Mouse (Mus musculus): ENCODE measurements around the gene Pla2g12a. TPM values are rescaled to one million over a fixed set of nuclear protein-coding genes. Genes with fewer than 3 reads are reported as not detected.
A peak's percentile ranks its signal among the peaks of the same experiment; 100 is the strongest.

The Pla2g12a gene
- total RNA-seq (2014; fragmentation: Nextera tagmentation) (13.4 and 30.8 TPM in 2 replicates), total RNA-seq (2017) (14.1 and 20.9 TPM in 2 replicates)

DNA sequence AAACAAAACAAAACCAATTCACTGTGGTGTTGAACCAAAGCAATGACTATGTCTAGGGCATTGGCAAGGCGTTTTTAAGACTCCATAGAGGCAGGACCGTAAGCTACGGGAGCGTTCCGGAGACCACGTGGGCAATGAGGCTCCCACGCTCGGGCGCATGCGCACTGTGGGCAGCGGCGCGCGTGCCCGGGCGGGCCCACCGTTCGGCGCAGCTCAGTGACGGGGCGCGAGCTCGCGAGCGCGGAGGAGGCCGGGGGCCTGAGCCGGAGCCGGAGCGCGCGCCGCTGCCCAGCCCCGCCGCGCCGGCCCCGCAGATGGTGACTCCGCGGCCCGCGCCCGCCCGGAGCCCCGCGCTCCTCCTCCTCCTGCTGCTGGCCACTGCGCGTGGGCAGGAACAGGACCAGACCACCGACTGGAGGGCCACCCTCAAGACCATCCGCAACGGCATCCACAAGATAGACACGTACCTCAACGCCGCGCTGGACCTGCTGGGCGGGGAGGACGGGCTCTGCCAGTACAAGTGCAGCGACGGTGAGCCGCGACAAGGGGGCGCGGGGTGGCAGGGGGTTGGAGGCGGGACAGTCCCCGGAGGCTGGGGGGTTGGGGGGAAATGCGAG is at the start of gene Pla2g12a:
TSS of gene Pla2g12a (plus strand) at position 202 of the 617 bp plus-strand sequence.
- peak; percentile 76 for ATAC-seq (replicated peaks; ENCODE audit: poor library complexity, severe bottlenecking)

DNA sequence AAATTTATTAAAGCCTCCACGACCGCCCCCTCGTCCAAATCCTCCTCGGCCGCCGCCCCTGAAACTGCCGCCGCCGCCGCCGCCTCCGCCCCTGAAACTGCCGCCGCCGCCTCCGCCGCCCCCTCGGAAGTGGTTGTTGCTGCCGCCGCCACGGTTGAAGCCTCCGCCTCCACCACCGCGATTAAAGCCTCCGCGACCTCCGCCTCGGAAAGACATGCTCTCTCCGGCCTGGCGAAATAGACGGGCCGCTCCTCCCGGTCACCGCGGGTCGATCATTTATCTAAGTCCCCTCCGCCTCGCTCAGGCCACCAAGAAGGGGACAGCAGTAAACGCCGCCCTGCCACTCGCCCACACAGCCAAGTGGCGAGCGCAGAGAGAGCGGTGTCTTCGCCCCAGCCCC is 47.8 kb upstream of the Pla2g12a start:
- ATAC-seq (replicated peaks; ENCODE audit: poor library complexity, severe bottlenecking), result peak; percentile 40

- ATAC-seq (replicated peaks; ENCODE audit: poor library complexity, severe bottlenecking), result peak; percentile 89
These were observed 47.3 kb upstream of the Pla2g12a start, which contains the start of gene Gar1 for GRCm38 (mm10) chr3:129831035-129831568. Gene Gar1 (minus strand): TSS chr3:129831396.

- no peak for ATAC-seq (replicated peaks; ENCODE audit: poor library complexity, severe bottlenecking)
These were observed 42.9 kb upstream of the Pla2g12a start, which contains the start of gene Cfi for GRCm38 (mm10) chr3:129835388-129835934. Gene Cfi (plus strand): TSS chr3:129835884.

GRCm38 (mm10) chr3:129836051-129836697 is 42.2 kb upstream of the Pla2g12a start:
- no peak for ATAC-seq (replicated peaks; ENCODE audit: poor library complexity, severe bottlenecking)

DNA sequence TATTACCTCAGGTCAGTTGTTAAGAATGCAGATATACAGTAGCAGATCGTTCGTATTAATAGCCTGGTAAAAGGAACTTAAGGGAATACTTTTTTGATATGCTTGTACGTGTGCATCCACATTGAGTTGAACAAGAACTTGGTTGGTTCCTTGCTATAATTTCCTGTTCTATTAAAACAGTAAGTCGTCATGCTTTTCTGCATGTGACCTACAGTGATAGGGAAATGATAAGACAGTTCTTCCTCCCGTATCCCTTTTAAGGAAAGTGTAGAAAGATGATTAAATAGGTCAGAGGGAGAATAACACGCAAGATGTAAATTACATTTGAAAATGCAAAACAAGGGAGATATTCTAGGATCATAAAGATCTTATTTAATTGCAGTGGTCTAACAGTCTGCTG is 41.4 kb upstream of the Pla2g12a start:
- ATAC-seq (replicated peaks; ENCODE audit: poor library complexity, severe bottlenecking), result no peak

GRCm38 (mm10) chr3:129838017-129838416 is 40.4 kb upstream of the Pla2g12a start:
- ATAC-seq (replicated peaks; ENCODE audit: poor library complexity, severe bottlenecking), result 0 out of 2 replicates have a peak, but pooled peaks have one; percentile 21

GRCm38 (mm10) chr3:129845868-129846267 is 32.5 kb upstream of the Pla2g12a start:
- ATAC-seq (replicated peaks; ENCODE audit: poor library complexity, severe bottlenecking), result peak; percentile 66

DNA sequence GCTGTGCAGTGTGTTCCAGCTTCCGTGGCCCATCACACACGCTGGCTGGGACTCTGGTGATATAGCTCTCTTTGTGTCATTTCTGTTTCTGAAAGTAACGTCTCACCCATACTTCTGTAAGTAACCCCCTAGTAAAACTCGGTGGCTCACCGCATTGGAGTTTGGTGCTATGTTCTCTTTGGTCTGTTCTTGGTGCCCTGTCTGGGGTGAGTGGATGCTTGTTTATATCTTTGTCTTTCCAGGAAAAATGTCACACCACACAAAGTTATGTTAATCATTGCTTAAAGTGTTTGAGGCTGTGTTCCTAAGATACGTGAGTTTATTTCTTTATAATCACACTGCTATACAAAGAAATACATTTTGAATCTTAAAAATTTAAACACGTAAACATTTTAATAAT is 31.6 kb upstream of the Pla2g12a start:
- no peak for ATAC-seq (replicated peaks; ENCODE audit: poor library complexity, severe bottlenecking)

- ATAC-seq (replicated peaks; ENCODE audit: poor library complexity, severe bottlenecking), result no peak
These were observed 15.8 kb upstream of the Pla2g12a start for GRCm38 (mm10) chr3:129862592-129862991.

DNA sequence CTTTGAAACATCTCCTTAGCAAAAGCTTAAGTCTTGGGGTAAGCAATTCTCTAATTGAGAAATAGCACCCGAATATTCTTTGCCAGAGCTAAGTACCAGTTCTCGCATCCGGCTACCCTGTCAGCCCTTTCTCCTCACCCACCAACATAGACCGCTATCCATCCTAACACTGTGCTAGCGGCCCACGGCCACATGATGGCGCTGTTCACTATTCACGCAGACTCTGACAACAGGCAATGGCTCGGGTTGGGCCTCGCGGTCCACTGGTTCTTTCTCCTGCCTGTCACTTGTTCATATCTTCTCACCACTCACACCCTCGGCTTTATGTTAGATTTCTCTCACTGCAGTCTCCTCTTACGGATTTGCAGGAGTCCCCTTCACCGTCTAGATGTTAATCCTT is 14.7 kb upstream of the Pla2g12a start:
- peak; percentile 90 for ATAC-seq (replicated peaks; ENCODE audit: poor library complexity, severe bottlenecking)

GRCm38 (mm10) chr3:129877327-129877726 is 1.1 kb upstream of the Pla2g12a start:
- no peak for ATAC-seq (replicated peaks; ENCODE audit: poor library complexity, severe bottlenecking)

DNA sequence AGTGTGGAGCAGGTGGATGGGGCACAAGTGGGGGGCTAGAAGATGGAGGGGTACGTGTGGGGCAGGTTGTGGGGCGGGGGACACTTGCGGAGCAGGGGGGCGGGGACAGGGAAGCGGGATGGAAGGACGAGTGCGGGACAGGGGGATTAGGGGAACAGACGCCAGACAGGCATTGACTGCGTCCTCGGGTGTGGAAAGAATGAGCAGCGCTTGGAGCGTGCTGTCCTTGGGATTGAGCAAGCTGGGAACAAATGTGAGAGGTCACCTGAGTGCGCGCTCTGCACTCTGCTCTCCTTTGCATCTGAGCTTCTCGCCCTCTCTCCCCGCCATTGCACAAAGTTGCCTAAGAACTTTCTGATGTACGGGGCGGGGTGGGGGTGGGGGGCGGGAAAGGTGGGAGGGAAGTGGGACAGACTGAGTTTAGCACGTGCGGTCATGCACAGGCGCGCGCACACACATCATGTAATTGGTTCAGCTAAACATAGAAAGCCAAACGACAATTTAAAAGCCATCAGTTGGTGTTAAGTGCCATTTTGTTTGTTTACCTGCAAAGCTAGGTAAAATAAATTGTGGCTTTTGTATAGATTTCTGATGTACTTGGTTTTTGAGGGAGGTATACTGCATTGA is 838 bp downstream of the Pla2g12a start:
- ATAC-seq (replicated peaks; ENCODE audit: poor library complexity, severe bottlenecking), result peak; percentile 74

- ATAC-seq (replicated peaks; ENCODE audit: poor library complexity, severe bottlenecking), result no peak
These were observed 1.5 kb downstream of the Pla2g12a start for GRCm38 (mm10) chr3:129879913-129880312.

GRCm38 (mm10) chr3:129880925-129881593 is 2.7 kb downstream of the Pla2g12a start:
- no peak for ATAC-seq (replicated peaks; ENCODE audit: poor library complexity, severe bottlenecking)

DNA sequence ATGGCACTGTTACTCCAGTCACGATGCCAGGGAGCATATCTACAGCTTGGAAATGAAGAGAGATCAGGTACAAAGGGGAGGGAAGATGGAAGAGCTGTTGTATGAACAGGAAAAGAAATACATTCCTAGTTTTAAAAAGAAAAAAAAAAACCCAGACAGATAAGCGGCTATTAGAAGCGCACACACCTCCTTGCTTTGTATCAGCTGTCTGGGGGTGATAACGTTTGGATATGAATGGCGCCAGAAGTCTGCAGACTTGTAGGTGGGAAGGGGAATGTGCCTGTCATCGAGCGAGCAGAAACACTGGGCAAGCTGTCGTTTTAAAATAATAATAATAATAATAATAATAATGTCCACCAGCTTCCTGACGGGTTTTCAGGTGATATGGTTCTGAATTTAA is 7.2 kb downstream of the Pla2g12a start:
- ATAC-seq (replicated peaks; ENCODE audit: poor library complexity, severe bottlenecking), result no peak

DNA sequence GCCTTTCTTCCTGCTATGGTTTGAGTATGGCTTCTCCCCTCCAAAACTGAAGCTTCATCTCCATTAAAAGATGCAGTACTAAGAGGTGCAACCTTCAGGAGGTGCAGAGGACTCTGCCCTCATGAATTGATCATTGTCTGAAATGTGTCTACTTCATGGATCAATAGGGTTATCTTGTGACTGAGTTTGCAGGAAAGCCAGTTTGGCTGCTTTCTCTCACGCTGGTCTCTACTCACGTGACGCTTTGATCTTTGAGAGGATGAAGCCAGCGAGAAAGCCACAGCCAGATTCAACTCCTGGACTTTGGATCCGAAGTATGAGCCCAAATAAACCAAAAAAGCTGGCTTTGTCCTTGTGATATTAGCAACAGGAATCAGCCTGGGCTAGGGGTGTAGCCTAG is 8.0 kb downstream of the Pla2g12a start:
- ATAC-seq (replicated peaks; ENCODE audit: poor library complexity, severe bottlenecking), result no peak

DNA sequence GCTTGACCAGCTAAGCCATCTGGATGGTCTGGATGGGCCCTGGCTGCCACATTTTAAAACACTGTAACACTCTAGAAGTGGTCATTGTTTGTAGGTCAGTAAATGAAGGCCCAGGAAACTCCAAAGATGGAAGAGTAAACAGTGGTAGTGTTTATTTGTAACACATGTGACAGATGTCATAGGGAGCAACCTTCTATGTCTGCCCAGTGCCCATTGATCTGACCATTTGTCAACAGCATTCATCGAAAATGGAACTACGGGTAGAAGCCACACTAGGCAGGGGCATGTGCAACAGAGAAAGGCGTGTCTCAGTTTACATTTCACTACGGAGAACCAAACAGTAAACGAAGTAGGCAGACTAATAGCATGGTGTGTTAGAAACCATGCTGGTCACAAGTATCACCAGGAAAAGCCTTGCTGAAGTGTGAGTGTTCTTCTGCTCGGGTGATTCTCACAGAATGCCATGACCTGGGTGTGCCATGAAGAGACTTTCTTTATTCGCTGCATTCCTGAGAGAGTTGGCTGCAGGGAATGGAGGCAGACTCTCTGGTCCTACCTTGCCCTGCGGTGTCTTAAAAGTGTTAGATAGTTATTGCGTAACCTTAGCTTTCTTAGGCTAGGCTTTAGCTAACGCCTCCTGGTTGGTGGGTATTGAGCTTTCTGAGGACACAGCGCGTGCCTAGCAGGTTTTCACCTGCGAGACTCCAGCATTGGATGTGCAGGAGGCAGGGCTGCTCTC is 9.5 kb downstream of the Pla2g12a start:
- ATAC-seq (replicated peaks; ENCODE audit: poor library complexity, severe bottlenecking), result no peak

GRCm38 (mm10) chr3:129892003-129892402 is 13.6 kb downstream of the Pla2g12a start:
- ATAC-seq (replicated peaks; ENCODE audit: poor library complexity, severe bottlenecking), result no peak

DNA sequence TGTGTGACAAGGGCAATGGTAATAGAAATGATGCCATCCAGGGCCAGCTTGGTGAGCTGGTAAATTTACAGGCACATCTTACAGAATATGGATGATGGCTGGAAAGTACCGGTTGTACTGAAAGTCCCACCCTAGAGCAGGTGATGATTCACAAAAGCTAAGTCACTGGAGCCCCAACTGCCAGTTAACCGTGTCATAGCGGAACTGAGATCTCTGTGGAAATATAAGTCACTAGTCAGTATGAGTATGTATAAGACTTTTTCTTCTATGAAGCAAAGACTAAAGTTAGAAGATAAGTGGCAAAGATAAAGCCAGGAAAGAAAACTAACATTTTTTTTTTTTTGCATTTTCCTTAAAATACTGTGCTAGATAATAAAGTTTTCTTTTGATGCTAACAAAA is 14.7 kb downstream of the Pla2g12a start:
- no peak for ATAC-seq (replicated peaks; ENCODE audit: poor library complexity, severe bottlenecking)
